Mouse (Mus musculus) adipocyte (in vitro differentiated cells): ENCODE data around the gene Gm20441.
A peak's percentile ranks its signal among the peaks of the same experiment; 100 is the strongest.
"Not testable (repeated sequence)": the region's sequence is repeated elsewhere in the genome, so short reads cannot be mapped to it uniquely, and the experiment has no call there.

Experiments used
- DNase-seq: peaks from one replicate; pipeline ENCODE4 v3.0.0-alpha.2; 2016; ENCODE audit warnings: low spot score

The Gm20441 gene

GRCm38 (mm10) chr10:75779206-75780174 is 1.3 kb downstream of the Gm20441 start:
- DNase-seq: peak; percentile 32

DNA sequence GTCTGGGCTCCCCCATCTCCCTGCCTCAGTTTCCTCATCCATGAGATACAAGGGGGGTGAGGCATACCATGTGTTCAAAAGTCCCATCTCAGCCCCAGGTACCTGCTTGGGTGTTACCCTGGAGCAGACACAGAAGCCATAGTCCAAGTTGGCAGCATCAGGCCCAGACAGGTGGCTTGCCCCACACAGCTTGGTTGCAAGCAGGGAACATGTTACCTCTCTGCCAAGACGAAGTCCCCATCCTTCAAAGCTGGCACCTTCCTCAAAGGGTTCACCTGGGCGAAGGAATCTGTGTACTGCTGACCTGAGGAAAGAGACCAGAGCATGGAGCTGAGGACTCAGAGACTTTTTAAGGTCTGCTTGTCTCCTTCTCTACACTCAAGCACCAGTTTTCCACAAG is 2.9 kb downstream of the Gm20441 start:
- DNase-seq: no peak

- no peak for DNase-seq
These were observed 4.2 kb downstream of the Gm20441 start for GRCm38 (mm10) chr10:75776562-75776961.

- no peak for DNase-seq
These were observed 6.2 kb downstream of the Gm20441 start for GRCm38 (mm10) chr10:75774587-75774986.

GRCm38 (mm10) chr10:75774102-75774501 is 6.7 kb downstream of the Gm20441 start:
- DNase-seq: no peak

GRCm38 (mm10) chr10:75772795-75773664 is 7.7 kb downstream of the Gm20441 start, which contains the start of gene Ddt:
Gene Ddt (minus strand): TSS chr10:75773414.
- DNase-seq: peak; percentile 89

- DNase-seq: not testable (repeated sequence)
These were observed 13.0 kb downstream of the Gm20441 start for GRCm38 (mm10) chr10:75767756-75768155.

GRCm38 (mm10) chr10:75766856-75767255 is 13.9 kb downstream of the Gm20441 start:
- DNase-seq: no peak

- DNase-seq: peak; percentile 77
These were observed 16.0 kb downstream of the Gm20441 start for GRCm38 (mm10) chr10:75764519-75765473.

DNA sequence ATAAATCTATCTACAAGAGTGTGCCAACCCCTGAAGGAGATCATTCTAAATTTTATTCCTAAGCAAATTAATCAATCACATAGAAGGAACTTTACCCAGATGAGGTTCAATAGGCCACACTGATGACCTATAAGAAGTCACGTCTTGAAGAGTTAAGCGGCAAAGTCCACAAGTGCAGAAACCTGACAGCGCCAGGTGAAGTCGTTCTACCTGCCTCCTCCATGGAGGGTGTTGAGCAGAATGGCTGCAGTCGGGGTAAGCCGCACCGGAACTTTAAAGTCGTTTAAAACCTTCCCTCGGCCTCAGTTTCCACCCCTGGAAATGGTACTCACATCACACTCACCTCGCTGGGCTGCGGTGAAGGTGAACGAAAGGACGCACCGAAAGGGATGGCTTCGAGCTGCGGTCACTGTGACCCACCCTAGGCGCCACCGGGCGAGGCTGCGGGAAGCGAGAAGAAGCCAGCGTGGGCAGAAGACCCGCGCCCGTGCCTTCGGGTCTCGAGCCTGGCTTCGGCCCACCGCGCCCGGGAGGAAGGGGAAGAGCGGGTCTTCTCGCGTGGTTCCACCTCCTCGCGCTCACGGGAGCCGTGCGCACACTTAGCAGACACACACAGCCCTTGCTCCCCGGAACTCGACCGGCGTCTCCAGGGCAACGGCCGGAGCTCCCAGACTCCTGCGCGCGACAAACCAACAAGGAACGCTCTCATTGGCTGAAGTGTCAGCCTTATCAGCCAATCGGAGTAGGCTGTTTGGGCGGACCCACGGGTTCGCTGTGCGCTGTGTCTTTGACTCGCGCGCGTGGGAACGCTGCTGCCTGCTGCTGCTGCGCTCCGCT is 16.9 kb downstream of the Gm20441 start, which contains the start of gene Cabin1:
Cabin1 (minus strand) TSS at position 660 of the 837 bp plus-strand sequence.
- peak; percentile 98 for DNase-seq

DNA sequence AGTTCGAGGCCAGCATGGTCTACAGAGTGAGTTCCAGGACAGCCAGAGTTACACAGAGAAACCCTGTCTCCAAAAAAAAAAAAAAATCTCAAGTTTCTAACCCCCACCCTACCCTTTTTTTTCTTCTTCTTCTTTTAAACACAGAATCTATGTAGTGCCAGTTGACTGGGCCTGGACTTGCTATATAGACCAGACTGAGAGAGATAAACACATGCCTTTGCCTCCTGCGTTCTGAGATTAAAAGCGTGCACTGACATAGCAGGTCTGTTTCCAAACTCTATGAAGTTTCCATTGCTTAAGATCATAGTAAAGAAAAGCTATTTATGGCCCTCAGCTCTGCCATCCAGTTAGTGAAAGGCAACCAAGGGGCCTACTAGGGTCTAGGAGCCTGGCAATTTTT is 18.3 kb downstream of the Gm20441 start:
- DNase-seq: no peak

DNA sequence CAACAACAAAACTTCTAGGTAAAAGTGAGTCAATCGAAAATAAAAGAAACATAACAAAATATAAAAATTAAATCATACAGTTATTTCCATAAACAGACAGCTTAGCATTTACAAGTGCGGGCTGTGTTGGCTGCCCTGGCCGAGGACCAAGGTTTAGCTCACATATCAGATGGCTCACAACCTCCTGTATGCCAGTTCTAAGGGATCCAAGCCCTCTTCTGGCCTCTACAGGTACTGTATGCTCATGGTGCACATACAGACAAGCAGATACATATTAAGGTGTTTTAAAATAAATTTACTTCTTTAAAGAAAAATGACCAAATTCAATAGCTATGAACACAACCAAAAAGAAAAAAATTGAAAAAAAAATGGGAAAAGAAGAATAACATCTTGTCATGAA is 20.4 kb downstream of the Gm20441 start:
- no peak for DNase-seq

DNA sequence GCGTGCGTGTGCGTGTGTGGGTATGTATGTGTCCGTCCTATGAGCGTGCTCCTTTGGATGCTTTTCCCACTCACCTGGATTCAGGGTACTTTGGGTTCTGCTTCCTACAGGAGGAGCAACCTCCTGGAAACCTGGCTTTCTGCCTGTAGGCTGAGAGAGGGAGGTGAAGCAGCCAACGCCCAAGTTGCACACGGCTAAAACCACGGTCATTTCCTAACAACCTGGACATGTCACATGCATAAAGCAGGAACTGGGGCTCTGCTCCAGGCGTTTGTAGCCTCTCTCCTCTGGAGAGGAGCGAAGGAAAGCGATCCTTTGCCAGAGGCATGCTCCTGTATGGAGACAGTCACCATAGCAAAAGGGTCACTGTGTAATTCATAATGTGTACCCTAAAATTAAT is 24.0 kb downstream of the Gm20441 start:
- DNase-seq: no peak

DNA sequence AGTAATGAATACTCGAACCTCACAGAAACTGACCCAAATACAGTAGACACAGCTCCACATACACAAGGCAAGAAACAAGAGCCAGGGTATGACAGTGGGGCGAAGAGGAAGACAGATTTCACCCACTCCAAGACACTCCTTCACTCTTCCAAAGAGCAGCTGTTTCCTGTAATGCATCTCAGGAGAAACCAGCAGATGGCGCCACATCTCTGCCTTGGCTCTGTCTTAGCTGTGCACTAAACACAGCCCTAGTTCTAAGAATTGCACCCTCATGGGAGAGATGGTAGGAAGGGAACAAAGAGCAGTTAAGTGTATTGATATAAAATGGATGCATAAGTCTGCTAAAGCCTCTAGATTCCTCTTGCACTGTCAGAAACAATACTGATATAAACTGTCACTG is 36.7 kb downstream of the Gm20441 start:
- DNase-seq: peak; percentile 88

GRCm38 (mm10) chr10:75743369-75743768 is 37.4 kb downstream of the Gm20441 start:
- no peak for DNase-seq

DNA sequence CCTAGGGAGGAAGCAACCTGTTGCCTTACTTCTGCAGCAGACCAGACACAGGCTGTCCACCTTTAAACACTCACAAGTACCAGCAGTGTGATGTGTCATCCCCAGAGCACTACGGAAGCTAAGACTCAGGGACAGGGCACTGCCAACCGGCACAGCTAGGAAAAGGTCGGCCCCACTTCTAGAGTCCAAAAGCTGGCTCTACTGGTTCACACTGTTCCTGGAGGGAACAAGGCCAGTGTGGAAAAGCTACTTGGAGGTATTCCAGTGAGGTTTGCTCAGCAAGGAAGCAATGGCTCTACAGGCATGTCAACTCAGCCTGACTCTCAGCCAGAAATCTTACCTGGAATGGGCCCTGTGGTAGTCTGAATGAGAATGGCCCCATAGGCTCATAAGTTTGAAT is 39.9 kb downstream of the Gm20441 start:
- no peak for DNase-seq

- no peak for DNase-seq
These were observed 55.3 kb downstream of the Gm20441 start for GRCm38 (mm10) chr10:75725449-75725848.
